Mouse (Mus musculus) gastrocnemius, postnatal 14 days (tissue): Measurements from ENCODE around the gene Hoxb4. TPM values are rescaled to one million over a fixed set of nuclear protein-coding genes. Genes with fewer than 3 reads are reported as not detected.

ENCODE experiments used
- DNase-seq: peaks from one replicate; pipeline ENCODE4 v3.0.0; 2021; ENCODE audit warnings: mixed read lengths
- intact Hi-C: fragments of 180-260 bp; cut with DNase I; formaldehyde crosslinking; loops from one replicate; pipeline ENCODE4 v1.15.1; 2025; ENCODE audit warnings: low total_unique reads
- total RNA-seq, 2 experiments: library from RNA; stranded (reverse); gene quantifications; 2 replicates each; pipeline ENCODE4 v1.2.3; 2021

Hoxb4 gene
- total RNA-seq, 2 experiments from 2014 or later, result 0.51 to 0.53 TPM

DNA sequence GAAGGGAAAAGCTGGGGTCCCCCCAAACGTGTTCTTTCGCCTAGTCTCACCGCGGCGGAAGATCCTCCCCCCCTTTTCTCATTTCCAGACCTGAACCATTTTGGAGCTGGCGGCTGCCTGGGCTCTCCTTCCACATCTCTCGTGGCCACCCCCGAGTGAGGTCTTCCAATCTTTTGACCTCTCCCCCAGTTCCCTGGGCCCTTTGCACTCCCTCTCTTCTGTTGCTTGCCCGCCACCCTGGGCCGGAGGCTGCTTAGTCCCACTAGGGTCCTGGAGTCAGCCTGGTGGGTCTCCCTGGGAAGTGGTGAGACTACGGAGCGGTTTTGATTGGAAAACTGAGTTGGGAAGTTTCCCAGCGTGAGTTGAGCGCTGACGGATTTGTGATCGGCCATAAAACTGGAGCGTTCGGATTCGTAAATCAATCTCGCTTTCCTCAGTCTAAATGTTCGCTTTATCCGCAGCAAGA lies 7.7 kb downstream of the Hoxb4 start:
- intact Hi-C loops, result no loop called here
- no peak for DNase-seq

DNA sequence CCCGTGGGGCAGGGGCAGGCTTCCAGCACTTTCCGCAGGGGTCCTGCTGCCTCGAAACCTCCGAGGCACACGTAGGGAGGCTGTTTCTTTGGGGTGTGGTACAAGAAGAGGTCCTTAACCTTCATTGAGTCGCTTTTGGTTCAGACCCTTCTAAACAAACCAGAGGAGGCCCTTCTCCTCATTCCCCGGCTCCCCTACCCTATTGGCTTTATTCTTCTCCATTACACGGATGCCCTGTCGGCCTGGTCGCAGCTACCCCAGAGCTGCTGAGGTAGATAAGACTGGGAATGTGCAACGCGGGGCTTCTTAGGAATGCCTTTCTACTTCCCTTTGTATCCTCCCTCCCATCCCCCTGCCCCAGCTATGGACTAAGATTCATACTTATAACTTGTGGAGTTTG lies 8.6 kb downstream of the Hoxb4 start:
- intact Hi-C loops, result no loop called here
- no peak for DNase-seq

GRCm38 (mm10) chr11:96327122-96327521 lies 9.1 kb downstream of the Hoxb4 start:
- intact Hi-C loops, result no loop called here
- no peak for DNase-seq

- DNase-seq, result no peak
- intact Hi-C loops, result no loop called here
These were observed 9.7 kb downstream of the Hoxb4 start for GRCm38 (mm10) chr11:96327750-96328149.

GRCm38 (mm10) chr11:96328605-96329004 lies 10.5 kb downstream of the Hoxb4 start:
- intact Hi-C loops, result no loop called here
- no peak for DNase-seq

GRCm38 (mm10) chr11:96332105-96332504 lies 14.0 kb downstream of the Hoxb4 start:
- no peak for DNase-seq
- intact Hi-C loops, result no loop called here

GRCm38 (mm10) chr11:96332618-96333032 lies 14.6 kb downstream of the Hoxb4 start:
- no peak for DNase-seq
- intact Hi-C loops, result no loop called here

- intact Hi-C loops, result no loop called here
- DNase-seq, result no peak
These were observed 15.4 kb downstream of the Hoxb4 start for GRCm38 (mm10) chr11:96333241-96334001.

DNA sequence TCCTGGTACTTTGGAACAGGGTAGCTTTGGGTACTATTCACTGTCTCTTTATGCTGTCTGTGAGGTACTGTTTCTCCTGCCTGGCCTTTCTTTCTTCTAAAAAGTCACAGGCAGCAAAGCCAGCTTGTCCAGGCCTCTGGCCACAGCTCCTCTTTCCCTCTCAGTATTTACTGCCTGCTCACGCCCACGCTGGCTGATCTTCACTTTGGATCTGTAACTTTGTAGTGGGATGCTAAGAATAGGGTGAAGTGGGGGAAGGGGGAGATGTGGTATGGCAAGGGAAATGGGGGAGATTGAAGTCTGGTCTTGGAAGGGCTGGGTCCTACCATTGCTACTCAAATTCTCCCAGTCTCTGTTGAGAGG lies 15.9 kb downstream of the Hoxb4 start:
- DNase-seq, result no peak
- intact Hi-C loops, result no loop called here

DNA sequence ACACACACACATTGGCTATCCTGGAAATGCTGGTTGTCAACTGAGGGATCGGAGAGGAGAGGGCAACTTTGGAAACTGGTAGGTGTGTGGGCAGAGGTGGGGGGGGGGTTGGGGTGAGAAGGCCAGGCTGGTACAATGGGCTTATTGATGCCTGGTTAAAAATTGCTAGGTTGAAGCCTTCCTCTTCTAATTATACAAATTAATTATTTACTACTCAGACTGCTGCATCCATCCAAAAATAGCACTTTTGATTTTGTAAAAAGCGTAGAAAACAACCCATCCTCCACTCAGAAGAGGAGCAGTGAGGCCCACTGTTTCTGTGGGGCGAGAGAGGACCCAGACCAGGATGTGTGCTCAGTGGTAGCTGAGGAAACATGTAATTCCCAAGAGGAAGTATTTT lies 16.9 kb downstream of the Hoxb4 start:
- intact Hi-C loops, result no loop called here
- DNase-seq, result no peak

- no peak for DNase-seq
- intact Hi-C loops, result no loop called here
These were observed 18.5 kb downstream of the Hoxb4 start for GRCm38 (mm10) chr11:96336597-96336996.

DNA sequence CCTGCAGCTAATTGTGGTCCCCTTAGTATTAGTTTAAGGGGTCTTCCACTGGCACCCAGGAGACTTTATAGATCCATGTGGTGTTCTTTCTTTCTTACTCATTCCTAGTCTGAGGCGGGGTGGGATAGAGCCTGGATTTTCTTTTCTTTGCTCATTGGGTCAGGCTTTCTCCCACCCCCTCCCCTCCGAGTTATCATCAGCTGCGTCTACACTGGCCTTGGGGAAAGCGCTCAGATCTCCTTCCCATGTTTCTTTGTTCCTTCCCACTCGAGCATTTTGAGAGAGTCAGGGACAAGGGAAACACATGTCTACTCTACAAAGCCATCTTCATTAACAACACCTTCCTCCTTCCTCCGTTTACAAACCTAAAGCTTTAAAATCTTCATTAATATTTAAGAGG lies 19.0 kb downstream of the Hoxb4 start:
- intact Hi-C loops, result no loop called here
- DNase-seq, result no peak

- no peak for DNase-seq
- intact Hi-C loops, result no loop called here
These were observed 21.1 kb downstream of the Hoxb4 start for GRCm38 (mm10) chr11:96338957-96339855.

DNA sequence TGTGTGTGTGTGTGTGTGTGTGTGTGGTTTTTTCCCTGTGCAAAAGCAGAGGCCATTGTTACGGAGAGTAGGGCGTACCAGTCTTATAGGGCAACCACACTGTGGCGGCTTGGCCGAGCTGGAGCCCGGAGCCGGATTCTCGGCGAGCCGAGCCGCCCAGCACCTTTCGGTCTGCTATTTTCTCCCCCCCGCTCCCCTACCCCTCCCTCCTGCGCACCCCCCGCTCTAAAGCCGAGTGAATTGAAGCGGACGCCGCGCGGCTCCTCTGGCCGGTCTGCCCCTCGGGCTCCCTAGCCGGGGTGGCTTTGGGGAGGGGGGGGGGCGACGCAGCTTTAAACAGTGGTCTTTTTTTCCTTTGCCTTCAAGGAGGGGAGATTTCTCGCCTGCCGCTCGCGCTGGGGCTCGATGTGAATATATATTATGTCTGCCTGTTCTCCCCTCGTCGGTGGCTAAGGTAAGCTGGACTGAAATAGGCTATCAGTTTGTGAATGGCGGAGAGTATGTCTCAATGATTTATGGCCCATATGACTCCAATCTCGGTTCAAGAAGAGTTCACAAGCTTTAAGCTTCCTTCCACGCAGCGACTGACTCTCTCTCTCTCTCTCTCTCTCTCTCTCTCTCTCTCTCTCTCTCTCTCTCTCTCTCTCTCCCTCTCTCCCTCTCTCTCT lies 22.8 kb downstream of the Hoxb4 start:
- intact Hi-C loops, result no loop called here
- no peak for DNase-seq

DNA sequence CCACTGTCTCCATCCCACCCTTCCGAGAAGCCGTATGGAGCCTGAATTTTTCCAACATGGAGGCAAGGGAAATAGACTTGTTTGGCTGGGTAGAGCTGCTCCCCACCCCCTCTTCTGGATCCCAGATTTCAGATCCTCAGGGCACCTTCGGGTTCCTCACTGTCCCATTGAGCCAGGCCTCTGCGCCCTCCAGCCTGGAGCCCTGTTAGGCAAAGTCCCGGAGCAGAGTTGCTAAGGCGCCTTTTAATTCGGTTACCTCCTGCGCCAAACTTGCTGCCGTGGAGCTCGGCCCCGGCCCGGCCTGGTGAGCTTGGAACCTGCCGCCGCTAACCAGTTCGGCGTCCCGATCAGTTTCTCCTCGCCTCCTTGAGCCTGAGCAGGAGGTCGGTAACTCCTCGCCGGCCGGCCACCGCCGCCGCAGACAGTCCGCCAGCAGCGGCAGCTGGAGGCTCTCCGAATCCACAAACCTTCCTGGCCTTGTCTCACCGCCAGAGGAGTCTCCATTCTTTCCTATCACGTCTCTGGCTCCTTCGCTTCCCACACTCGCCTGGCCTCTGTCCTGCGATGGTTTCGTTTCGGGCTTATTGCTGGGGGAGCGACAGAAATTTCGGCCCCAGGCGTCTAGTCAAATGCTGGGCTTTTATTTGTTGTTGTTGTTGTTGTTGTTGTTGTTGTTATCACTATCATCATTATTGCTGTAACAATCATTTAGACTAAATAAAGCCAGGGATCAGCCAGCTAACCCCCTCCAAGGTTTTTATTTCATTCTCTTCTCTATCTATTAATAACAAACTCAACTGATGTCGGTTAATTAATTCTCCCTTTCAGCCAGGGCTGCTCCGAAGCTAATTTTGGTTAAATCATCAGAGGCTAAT lies 23.9 kb downstream of the Hoxb4 start:
- no peak for DNase-seq
- intact Hi-C loops, result no loop called here

DNA sequence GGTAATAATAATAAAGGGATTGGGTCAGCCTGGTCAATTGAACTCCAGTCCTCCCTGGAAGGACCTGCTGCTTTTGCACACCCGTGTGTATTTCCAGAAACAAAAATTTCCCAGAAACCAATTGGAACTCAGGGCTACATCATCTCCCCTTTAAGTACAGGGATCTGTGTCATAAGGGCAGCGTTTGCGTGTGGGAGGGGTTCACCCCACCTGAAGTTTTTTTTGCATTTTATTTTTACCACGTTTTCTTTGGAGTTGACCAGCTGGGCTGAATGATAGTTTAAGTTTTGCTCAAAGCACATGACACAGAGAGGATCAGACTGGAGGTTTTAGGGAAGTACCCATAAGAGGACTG lies 24.5 kb downstream of the Hoxb4 start:
- DNase-seq, result no peak
- intact Hi-C loops, result no loop called here

GRCm38 (mm10) chr11:96343206-96343745 lies 25.2 kb downstream of the Hoxb4 start:
- intact Hi-C loops, result no loop called here
- DNase-seq, result no peak

- DNase-seq, result no peak
- intact Hi-C loops, result no loop called here
These were observed 26.2 kb downstream of the Hoxb4 start for GRCm38 (mm10) chr11:96344061-96344877.

DNA sequence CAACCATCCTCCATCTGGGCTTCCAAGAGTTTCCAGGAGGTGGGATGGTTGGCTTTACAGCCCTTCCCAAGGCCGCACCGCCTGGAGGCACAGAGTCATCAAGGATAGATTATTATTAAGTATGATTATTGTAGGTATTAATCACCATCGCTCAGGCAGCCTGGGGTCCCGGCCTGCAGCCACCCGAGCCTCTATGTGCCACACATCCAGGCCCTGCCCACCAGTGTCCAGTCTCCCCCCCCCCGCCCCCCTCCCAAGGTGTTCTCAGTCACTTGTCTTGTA lies 26.8 kb downstream of the Hoxb4 start:
- DNase-seq, result no peak
- intact Hi-C loops, result no loop called here
